In the genomic region with DNA sequence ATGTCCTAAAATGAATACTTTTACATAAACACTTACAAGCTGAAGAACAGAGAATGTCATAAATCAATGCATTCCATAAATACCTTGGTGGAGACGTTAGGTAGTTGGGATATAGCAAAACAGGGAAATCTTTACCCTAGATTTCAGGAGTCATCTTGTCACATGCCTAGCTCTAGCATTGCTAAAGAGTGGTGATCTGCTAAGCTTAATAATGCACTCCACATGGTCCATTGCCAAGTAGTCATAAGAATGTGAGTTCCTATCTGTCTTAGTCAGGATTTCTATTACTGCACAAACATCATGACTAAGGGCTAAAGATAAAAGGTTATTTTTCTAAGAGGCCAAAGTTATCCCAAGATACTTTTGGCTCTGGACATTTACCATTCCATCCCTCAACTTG, we compare ENCODE assay signal across 17 mouse cellular contexts. TPM values are rescaled to one million over a fixed set of nuclear protein-coding genes. Genes with fewer than 3 reads are reported as not detected.
"Had no signal": no experiment of that assay in that cellular context is flagged by ENCODE, and none has a peak within 500 bp of the region (broad histone marks: within the 10 kb centered on the region; RNA-seq: fewer than 3 reads in every experiment).

No protein-coding gene starts in this region.

- H3K4me3 ChIP-seq: layer of hippocampus, adult 2 months; limb, embryonic 12.5 days; liver, embryonic 13.5 days; lung, embryonic 15.5 days; megakaryocyte, embryonic 14.5 days; midbrain, embryonic 15.5 days; neural tube, embryonic 12.5 days had no signal

- H3K36me3 ChIP-seq: limb, embryonic 12.5 days; liver, embryonic 13.5 days; lung, embryonic 15.5 days; midbrain, embryonic 15.5 days; neural tube, embryonic 12.5 days had no signal

- H3K27me3 ChIP-seq: limb, embryonic 12.5 days; liver, embryonic 13.5 days; lung, embryonic 15.5 days; megakaryocyte, embryonic 14.5 days; midbrain, embryonic 15.5 days; neural tube, embryonic 12.5 days had no signal

- DNase-seq: liver; liver, embryonic 13.5 days; liver, postnatal 0 days; lung, postnatal 14 days; thymus, adult 18-20 months; thymus, postnatal 25 days had no signal

RNA-seq across cellular contexts. Expression of a gene that starts 34.4 kb away (rescaled TPM):
- polyA plus RNA-seq: kidney, embryonic 14.5 days; limb, embryonic 12.5 days; liver, embryonic 13.5 days; liver, postnatal 0 days; lung, embryonic 15.5 days; macrophage; midbrain, embryonic 11.5 days; midbrain, embryonic 15.5 days; neural tube, embryonic 12.5 days; stomach, embryonic 14.5 days; urinary bladder, adult 2 months had no signal
